Mouse (Mus musculus) CH12.LX (cell line): Measurements from ENCODE around the gene F13a1. TPM values are rescaled to one million over a fixed set of nuclear protein-coding genes. Genes with fewer than 3 reads are reported as not detected.

Experiments used
- DNase-seq: peaks from one replicate; pipeline ENCODE4 v3.0.0-alpha.2; 2013; ENCODE audit errors: extremely low read depth
- H3K27ac ChIP-seq: 2 replicates; pipeline ENCODE4 v1.5.1; 2012; ENCODE audit warnings: low read depth, mild to moderate bottlenecking, control low read depth, moderate library complexity; ENCODE audit not compliant: insufficient read depth
- H3K27me3 ChIP-seq: replicated peaks from 2 replicates; pipeline ENCODE3; 2012; ENCODE audit warnings: inconsistent platforms
- H3K36me3 ChIP-seq, 2 experiments: replicated peaks in 1 of 2; 2 replicates each; pipeline versions ENCODE3 to v1.6.1; 2012; ENCODE audit warnings: inconsistent platforms in 1 of 2, low read length in 1 of 2, mild to moderate bottlenecking in 1 of 2, mixed read lengths in 1 of 2, moderate library complexity in 1 of 2; ENCODE audit not compliant: control insufficient read depth in 1 of 2, insufficient read depth in 1 of 2
- H3K4me1 ChIP-seq, 2 experiments: 2 replicates each; pipeline ENCODE4 v1.6.1; 2012; ENCODE audit warnings: inconsistent platforms in 1 of 2, moderate library complexity in 1 of 2; ENCODE audit not compliant: insufficient read depth in 2 of 2, control insufficient read depth in 1 of 2
- H3K4me2 ChIP-seq: 2 replicates; pipeline ENCODE4 v1.6.1; 2012; ENCODE audit warnings: low read depth, mild to moderate bottlenecking, control low read depth; ENCODE audit not compliant: poor library complexity, insufficient read depth, severe bottlenecking
- H3K4me3 ChIP-seq, 3 experiments: fragments of 150-350 bp in 1 of 3; sonication (generic) in 1 of 3; replicated peaks in 1 of 3; 2 replicates each; pipeline versions ENCODE3 to v1.5.1; 2011 to 2012; ENCODE audit warnings: low read depth in 2 of 3, low read length in 2 of 3, mild to moderate bottlenecking in 2 of 3, moderate library complexity in 2 of 3, control low read depth in 1 of 3, improper control_type of control experiment in 1 of 3, inconsistent platforms in 1 of 3, mixed read lengths in 1 of 3; ENCODE audit not compliant: poor library complexity in 1 of 3
- H3K79me2 ChIP-seq: replicated peaks from 2 replicates; pipeline ENCODE4 v1.6.1; 2012; ENCODE audit warnings: mild to moderate bottlenecking, moderate library complexity; ENCODE audit not compliant: control insufficient read depth, poor library complexity, insufficient read depth, severe bottlenecking; ENCODE audit errors: extremely low read depth
- H3K9ac ChIP-seq: 2 replicates; pipeline ENCODE4 v1.6.1; 2012; ENCODE audit warnings: low read depth, mild to moderate bottlenecking, control low read depth, moderate library complexity; ENCODE audit not compliant: insufficient read depth
- H3K9me3 ChIP-seq: replicated peaks from 2 replicates; pipeline ENCODE3; 2012; ENCODE audit warnings: low read length, inconsistent platforms, mixed read lengths
- BHLHE40 ChIP-seq: IDR thresholded peaks from 2 replicates; pipeline ENCODE4 v1.6.1; 2011; ENCODE audit warnings: mild to moderate bottlenecking, low read depth, low read length, improper control_type of control experiment
- CHD1 ChIP-seq: IDR thresholded peaks from 2 replicates; pipeline ENCODE4 v1.6.1; 2012; ENCODE audit warnings: low read depth, low read length, improper control_type of control experiment, inconsistent platforms
- CTCF ChIP-seq, 2 experiments: IDR thresholded peaks in 1 of 2; conservative IDR thresholded peaks in 1 of 2; 2 replicates each; pipeline ENCODE4 v1.5.1; 2011 to 2012; ENCODE audit warnings: low read depth in 2 of 2, low read length in 2 of 2, improper control_type of control experiment in 1 of 2, inconsistent platforms in 1 of 2, mild to moderate bottlenecking in 1 of 2, moderate library complexity in 1 of 2
- EP300 ChIP-seq: IDR thresholded peaks from 2 replicates; pipeline ENCODE4 v1.6.1; 2011; ENCODE audit warnings: low read length, improper control_type of control experiment
- ETS1 ChIP-seq: conservative IDR thresholded peaks from 2 replicates; pipeline ENCODE4 v1.6.1; 2012; ENCODE audit warnings: low read depth, mild to moderate bottlenecking, inconsistent platforms, low read length, improper control_type of control experiment, moderate library complexity
- GABPA ChIP-seq: IDR thresholded peaks from 2 replicates; pipeline ENCODE4 v1.6.1; 2012; ENCODE audit warnings: low read depth, low read length, improper control_type of control experiment, inconsistent platforms; ENCODE audit not compliant: insufficient replicate concordance
- HCFC1 ChIP-seq: IDR thresholded peaks from 2 replicates; pipeline ENCODE4 v1.6.1; 2012; ENCODE audit warnings: low read depth, mild to moderate bottlenecking, inconsistent platforms, low read length, improper control_type of control experiment
- JUND ChIP-seq: conservative IDR thresholded peaks from 2 replicates; pipeline ENCODE4 v1.6.1; 2011; ENCODE audit warnings: low read depth, low read length, improper control_type of control experiment
- KAT2A ChIP-seq: IDR thresholded peaks from 2 replicates; pipeline ENCODE4 v1.6.1; 2012; ENCODE audit warnings: low read length, improper control_type of control experiment, inconsistent platforms; ENCODE audit not compliant: insufficient replicate concordance
- MAFK ChIP-seq: IDR thresholded peaks from 2 replicates; pipeline ENCODE4 v1.6.1; 2011; ENCODE audit warnings: low read length, improper control_type of control experiment; ENCODE audit not compliant: insufficient replicate concordance
- MAZ ChIP-seq: IDR thresholded peaks from 2 replicates; pipeline ENCODE4 v1.6.1; 2012; ENCODE audit warnings: low read depth, mild to moderate bottlenecking, inconsistent platforms, low read length, improper control_type of control experiment, moderate library complexity
- MEF2A ChIP-seq: IDR thresholded peaks from 2 replicates; pipeline ENCODE4 v1.6.1; 2014; ENCODE audit warnings: low read depth, mild to moderate bottlenecking, inconsistent platforms, low read length, improper control_type of control experiment, borderline replicate concordance
- MXI1 ChIP-seq: IDR thresholded peaks from 2 replicates; pipeline ENCODE4 v1.6.1; 2011; ENCODE audit warnings: mild to moderate bottlenecking, low read depth, low read length, improper control_type of control experiment
- NELFE ChIP-seq: IDR thresholded peaks from 2 replicates; pipeline ENCODE4 v1.6.1; 2011; ENCODE audit warnings: low read depth, low read length, improper control_type of control experiment
- NRF1 ChIP-seq: IDR thresholded peaks from 2 replicates; pipeline ENCODE4 v1.6.1; 2014; ENCODE audit warnings: low read depth, mild to moderate bottlenecking, inconsistent platforms, low read length, improper control_type of control experiment, moderate library complexity
- POLR2A ChIP-seq: IDR thresholded peaks from 2 replicates; pipeline ENCODE4 v1.6.1; 2011; ENCODE audit warnings: low read depth, mild to moderate bottlenecking, improper control_type of control experiment, low read length
- POLR2AphosphoS2 ChIP-seq: IDR thresholded peaks from 2 replicates; pipeline ENCODE4 v1.6.1; 2011; ENCODE audit warnings: low read depth, low read length, improper control_type of control experiment
- TBP ChIP-seq: conservative IDR thresholded peaks from 2 replicates; pipeline ENCODE4 v1.6.1; 2011; ENCODE audit warnings: low read depth, low read length, improper control_type of control experiment
- TCF12 ChIP-seq: IDR thresholded peaks from 2 replicates; pipeline ENCODE4 v1.6.1; 2014; ENCODE audit warnings: low read depth, mild to moderate bottlenecking, inconsistent platforms, low read length, improper control_type of control experiment
- ZKSCAN1 ChIP-seq: IDR thresholded peaks from 2 replicates; pipeline ENCODE4 v1.6.1; 2012; ENCODE audit warnings: low read depth, inconsistent platforms, low read length, improper control_type of control experiment, borderline replicate concordance
- ZMIZ1 ChIP-seq: IDR thresholded peaks from 2 replicates; pipeline ENCODE4 v1.6.1; 2012; ENCODE audit warnings: low read depth, mild to moderate bottlenecking, inconsistent platforms, low read length, improper control_type of control experiment
- dilution Hi-C: fragments of 300-500 bp; cut with MboI; formaldehyde crosslinking; loops from 2 replicates; pipeline ENCODE4 v1.14.3; 2020; ENCODE audit warnings: low sequenced_read_pairs; ENCODE audit not compliant: extremely low pct_unique_long_range_greater_than_20kb, extremely low pct_ligation_motif_present
- in situ Hi-C: fragments of 300-500 bp; cut with MboI; formaldehyde crosslinking; loops from 3 replicates; pipeline ENCODE4 v1.14.3; 2019; ENCODE audit warnings: low sequenced_read_pairs, low pct_ligation_motif_present, low pct_unique_long_range_greater_than_20kb, mixed read lengths
- polyA plus RNA-seq: library from polyadenylated mRNA; unstranded; fragments of >175 nt; gene quantifications from 2 replicates; pipeline ENCODE4 v1.2.1, GENCODE M21; 2012; ENCODE audit warnings: low read depth; ENCODE audit not compliant: insufficient read length
- total RNA-seq, 2 experiments: library from RNA; depleted of rRNA; stranded (reverse); fragments of 300-350 nt in 1 of 2; fragments of >200 nt in 1 of 2; gene quantifications; 2 replicates each; pipeline ENCODE4 v1.2.3; 2012 to 2014

The F13a1 gene
- not detected in 2 replicates for total RNA-seq (2012; rRNA removed)
- 0.14 and 0.42 TPM in 2 replicates for total RNA-seq (2014; rRNA removed)
- polyA plus RNA-seq = 0.06 TPM in 1 of 2 replicates, not detected in the other

DNA sequence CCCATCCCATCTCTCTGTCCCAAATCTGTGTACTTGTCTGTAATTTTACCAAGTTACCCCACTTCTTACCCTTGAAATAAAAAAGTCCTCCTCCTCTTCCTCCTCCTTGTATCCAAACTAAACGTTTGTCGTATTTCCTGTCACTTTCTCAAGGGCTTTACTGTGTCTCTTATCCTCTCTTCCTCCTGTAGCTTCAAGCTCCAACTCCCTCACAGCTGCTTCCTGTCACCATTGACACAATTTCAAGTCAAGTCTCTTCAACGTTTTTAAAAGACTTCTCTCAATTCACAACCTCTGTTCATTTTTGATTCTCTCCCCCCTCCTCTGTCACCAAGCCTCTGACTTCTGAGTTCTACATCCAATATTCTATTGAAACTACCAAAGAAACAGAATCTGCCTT, at the start of gene F13a1:
TSS of gene F13a1 (minus strand) at position 119 of the 400 bp plus-strand sequence.
- peaks cover 11 to 39% of the 10 kb centered on the region in 2 experiments for H3K4me1 ChIP-seq
- H3K4me2 ChIP-seq = no peak within 1 kb of the TSS
- dilution Hi-C loops (no loop called here), in situ Hi-C loops (no loop called here)
- H3K27ac ChIP-seq = no peak within 1 kb of the TSS
- no peak for TF ChIP-seq ZKSCAN1
- no peak for TF ChIP-seq MAFK
- TF ChIP-seq TBP = no peak
- TF ChIP-seq MAZ = no peak
- TF ChIP-seq BHLHE40 = no peak
- no peak for TF ChIP-seq POLR2A
- TF ChIP-seq HCFC1 = no peak
- TF ChIP-seq EP300 = no peak
- TF ChIP-seq CHD1 = no peak
- TF ChIP-seq NELFE = no peak
- TF ChIP-seq ETS1 = no peak
- TF ChIP-seq MXI1 = no peak
- no peak for TF ChIP-seq JUND
- H3K27me3 ChIP-seq = no peaks in the 10 kb centered on the region
- no peaks in the 10 kb centered on the region for H3K79me2 ChIP-seq
- H3K9ac ChIP-seq = no peak within 1 kb of the TSS
- H3K9me3 ChIP-seq = no peaks in the 10 kb centered on the region
- no peaks in the 10 kb centered on the region for H3K36me3 ChIP-seq
- DNase-seq = no peak
- H3K4me3 ChIP-seq = no peak within 1 kb of the TSS

DNA sequence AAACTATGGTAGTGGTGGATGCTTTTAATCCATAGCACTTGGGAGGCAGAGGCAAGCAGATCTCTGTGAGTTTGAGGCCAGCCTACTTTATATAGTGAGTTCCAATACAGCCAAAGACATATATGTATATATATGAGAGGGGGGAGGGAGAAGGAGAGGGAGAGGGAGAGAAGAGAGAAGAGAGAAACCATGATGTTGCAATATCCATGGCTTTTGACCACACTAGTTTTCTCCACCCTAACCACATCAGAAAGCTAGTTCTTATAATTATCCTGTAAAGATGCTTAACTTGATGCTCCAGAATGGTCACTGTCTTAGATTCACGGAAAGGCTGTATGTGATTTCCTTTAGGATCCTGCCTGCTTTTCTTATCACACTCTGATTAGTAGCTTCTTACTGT, 41.6 kb upstream of the F13a1 start:
- TF ChIP-seq CTCF (conservative IDR thresholded peaks at IDR 0.05 in 1 of 2, IDR thresholded peaks at IDR 0.05 in 1 of 2; ENCODE audit: low read depth in 2 of 2, low read length in 2 of 2) (no peak), POLR2AphosphoS2 (no peak), ZMIZ1 (no peak), MEF2A (no peak), TCF12 (no peak), MXI1 (no peak), TBP (no peak), GABPA (no peak), NRF1 (no peak), KAT2A (no peak)
- no peaks in the 10 kb centered on the region for H3K9me3 ChIP-seq
- H3K27me3 ChIP-seq = no peaks in the 10 kb centered on the region
- H3K4me3 ChIP-seq = no peak overlapping the region
- no peaks in the 10 kb centered on the region for H3K79me2 ChIP-seq
- no peak overlapping the region for H3K27ac ChIP-seq
- H3K9ac ChIP-seq = no peak overlapping the region
- H3K4me2 ChIP-seq = no peak overlapping the region
- no peak for DNase-seq
- dilution Hi-C loops = no loop called here
- H3K4me1 ChIP-seq = no peaks in the 10 kb centered on the region
- in situ Hi-C loops = no loop called here
- no peaks in the 10 kb centered on the region for H3K36me3 ChIP-seq
